Mouse (Mus musculus) midbrain, postnatal 0 days (tissue): ENCODE measurements around the gene Myo3b. TPM values are rescaled to one million over a fixed set of nuclear protein-coding genes. Genes with fewer than 3 reads are reported as not detected.

Experiments used
- ATAC-seq: fragments of 200-750 bp; cut with Nextera tagmentation; 2 replicates; pipeline ENCODE4 v1.8.0; 2017; ENCODE audit warnings: moderate number of reproducible peaks, mild to moderate bottlenecking, moderate TSS enrichment, moderate library complexity; ENCODE audit not compliant: low FRiP score
- DNase-seq: peaks from one replicate; pipeline ENCODE4 v3.0.0-alpha.2; 2015; ENCODE audit warnings: low spot score
- H3K27ac ChIP-seq: fragments of 300-500 bp; sonication (generic); 2 replicates; pipeline ENCODE4 v1.5.1; 2014; ENCODE audit warnings: low read depth, mild to moderate bottlenecking, low read length, mixed read lengths
- H3K27me3 ChIP-seq: fragments of 300-500 bp; sonication (generic); 2 replicates; pipeline ENCODE4 v1.6.1; 2014; ENCODE audit warnings: low read length, control low read depth, mixed read lengths; ENCODE audit not compliant: insufficient read depth
- H3K36me3 ChIP-seq: fragments of 300-500 bp; sonication (generic); 2 replicates; pipeline ENCODE4 v1.6.1; 2014; ENCODE audit warnings: low read length, control low read depth, mixed read lengths; ENCODE audit not compliant: insufficient read depth
- H3K4me1 ChIP-seq: fragments of 300-500 bp; sonication (generic); 2 replicates; pipeline ENCODE4 v1.6.1; 2014; ENCODE audit warnings: mild to moderate bottlenecking, control low read depth, antibody characterized with exemption, low read length, mixed read lengths; ENCODE audit not compliant: insufficient read depth
- H3K4me2 ChIP-seq: fragments of 300-500 bp; sonication (generic); 2 replicates; pipeline ENCODE4 v1.6.1; 2014; ENCODE audit warnings: low read depth, mild to moderate bottlenecking, low read length, mixed read lengths; ENCODE audit not compliant: poor library complexity, severe bottlenecking
- H3K4me3 ChIP-seq: fragments of 300-500 bp; sonication (generic); 2 replicates; pipeline ENCODE4 v1.5.1; 2014; ENCODE audit warnings: low read depth, mild to moderate bottlenecking, low read length, moderate library complexity
- H3K9ac ChIP-seq: fragments of 300-500 bp; sonication (generic); replicated peaks from 2 replicates; pipeline ENCODE4 v1.6.1; 2014; ENCODE audit warnings: mild to moderate bottlenecking, low read length, moderate library complexity, mixed read lengths; ENCODE audit not compliant: poor library complexity, severe bottlenecking
- H3K9me3 ChIP-seq: fragments of 300-500 bp; sonication (generic); 2 replicates; pipeline ENCODE4 v1.6.1; 2016; ENCODE audit warnings: low read length, control low read depth
- CTCF ChIP-seq: IDR thresholded peaks from 2 replicates; pipeline ENCODE4 v1.5.1; 2016; ENCODE audit warnings: antibody characterized with exemption, mild to moderate bottlenecking
- WGBS: fragments of 180-500 bp; shearing (Covaris S2); extraction: QIAGEN DNeasy Blood & Tissue Kit; methylation state at CpG from one replicate; pipeline ENCODE4 v1.1.7; 2014; 5-methylcytosine and 5-hydroxymethylcytosine counted together
- polyA plus RNA-seq: library from polyadenylated mRNA; unstranded; fragments of >200 nt; fragmentation: Nextera tagmentation; extraction: Ambion mirVana; gene quantifications from 2 replicates; pipeline ENCODE4 v1.2.1, GENCODE M21; 2015
- total RNA-seq: library from RNA; depleted of rRNA; stranded (reverse); fragments of >200 nt; gene quantifications from 2 replicates; pipeline ENCODE4 v1.2.3, GENCODE M21; 2014

The Myo3b gene
- total and polyA plus RNA-seq, 2 experiments from 2014 or later, result 0.14 to 0.44 TPM

- Histone ChIP-seq H3K27me3 (no peaks in the 10 kb centered on the region), H3K9me3 (no peaks in the 10 kb centered on the region), H3K4me3 (no peak overlapping the region), H3K36me3 (no peaks in the 10 kb centered on the region), H3K4me2 (no peak overlapping the region), H3K27ac (no peak overlapping the region), H3K4me1 (no peaks in the 10 kb centered on the region), H3K9ac (no peak overlapping the region)
- TF ChIP-seq CTCF, result no peak
- WGBS, result 65% methylated on average over 4 of the region's 4 CpGs
- no peak for DNase-seq
- no peak for ATAC-seq
These were observed 207.1 kb downstream of the Myo3b start for GRCm38 (mm10) chr2:70245981-70246380.

GRCm38 (mm10) chr2:70248616-70249015 lies 209.7 kb downstream of the Myo3b start:
- 82% methylated on average over 7 of the region's 7 CpGs for WGBS
- Histone ChIP-seq H3K4me2 (no peak overlapping the region), H3K4me3 (no peak overlapping the region), H3K36me3 (no peaks in the 10 kb centered on the region), H3K27me3 (no peaks in the 10 kb centered on the region), H3K27ac (no peak overlapping the region), H3K9me3 (no peaks in the 10 kb centered on the region), H3K9ac (no peak overlapping the region), H3K4me1 (no peaks in the 10 kb centered on the region)
- no peak for DNase-seq
- no peak for ATAC-seq
- no peak for TF ChIP-seq CTCF

GRCm38 (mm10) chr2:70249872-70250271 lies 210.9 kb downstream of the Myo3b start:
- 54% methylated on average over 4 of the region's 4 CpGs for WGBS
- no peaks in the 10 kb centered on the region for H3K36me3 ChIP-seq
- ATAC-seq (no peak), DNase-seq (peak; percentile 62)
- H3K9ac ChIP-seq, result no peak overlapping the region
- H3K9me3 ChIP-seq, result no peaks in the 10 kb centered on the region
- H3K4me2 ChIP-seq, result no peak overlapping the region
- H3K27me3 ChIP-seq, result no peaks in the 10 kb centered on the region
- no peak overlapping the region for H3K4me3 ChIP-seq
- H3K27ac ChIP-seq, result no peak overlapping the region
- peak; percentile 64 for TF ChIP-seq CTCF
- H3K4me1 ChIP-seq, result no peaks in the 10 kb centered on the region

GRCm38 (mm10) chr2:70251256-70251655 lies 212.3 kb downstream of the Myo3b start:
- no peak overlapping the region for H3K4me3 ChIP-seq
- H3K9ac ChIP-seq, result no peak overlapping the region
- H3K27ac ChIP-seq, result no peak overlapping the region
- no peaks in the 10 kb centered on the region for H3K4me1 ChIP-seq
- WGBS, result 95% methylated on average over 10 of the region's 10 CpGs
- no peak overlapping the region for H3K4me2 ChIP-seq
- H3K27me3 ChIP-seq, result no peaks in the 10 kb centered on the region
- no peaks in the 10 kb centered on the region for H3K9me3 ChIP-seq
- H3K36me3 ChIP-seq, result no peaks in the 10 kb centered on the region
- no peak for DNase-seq
- no peak for ATAC-seq
- no peak for TF ChIP-seq CTCF

- Histone ChIP-seq H3K36me3 (no peaks in the 10 kb centered on the region), H3K4me1 (peaks cover 6% of the 10 kb centered on the region; the same call in 1 of the 2 replicates), H3K4me2 (peak overlapping the region; percentile 22; the same call in 1 of the 2 replicates), H3K9me3 (no peaks in the 10 kb centered on the region), H3K9ac (no peak overlapping the region), H3K4me3 (no peak overlapping the region), H3K27ac (no peak overlapping the region), H3K27me3 (no peaks in the 10 kb centered on the region)
- 11% methylated on average over 8 of the region's 8 CpGs for WGBS
- peak; percentile 78 for TF ChIP-seq CTCF
- ATAC-seq (no peak), DNase-seq (peak; percentile 79)
These were observed 220.6 kb downstream of the Myo3b start for GRCm38 (mm10) chr2:70259357-70260000.

- DNase-seq (no peak), ATAC-seq (no peak)
- H3K4me2 ChIP-seq, result no peak overlapping the region
- no peak overlapping the region for H3K27ac ChIP-seq
- no peak for TF ChIP-seq CTCF
- H3K9ac ChIP-seq, result no peak overlapping the region
- peaks cover 6% of the 10 kb centered on the region; the same call in 1 of the 2 replicates for H3K4me1 ChIP-seq
- 16% methylated on average over 2 of the region's 2 CpGs for WGBS
- H3K27me3 ChIP-seq, result no peaks in the 10 kb centered on the region
- H3K4me3 ChIP-seq, result no peak overlapping the region
- H3K36me3 ChIP-seq, result no peaks in the 10 kb centered on the region
- no peaks in the 10 kb centered on the region for H3K9me3 ChIP-seq
These were observed 221.8 kb downstream of the Myo3b start for GRCm38 (mm10) chr2:70260646-70261195.
